Mouse (Mus musculus): ENCODE measurements around the gene Cox6a1. TPM values are rescaled to one million over a fixed set of nuclear protein-coding genes. Genes with fewer than 3 reads are reported as not detected.
A peak's percentile ranks its signal among the peaks of the same experiment; 100 is the strongest.

The Cox6a1 gene
- polyA plus RNA-seq, 1 experiment from 2014 or later: 1,325 TPM

DNA sequence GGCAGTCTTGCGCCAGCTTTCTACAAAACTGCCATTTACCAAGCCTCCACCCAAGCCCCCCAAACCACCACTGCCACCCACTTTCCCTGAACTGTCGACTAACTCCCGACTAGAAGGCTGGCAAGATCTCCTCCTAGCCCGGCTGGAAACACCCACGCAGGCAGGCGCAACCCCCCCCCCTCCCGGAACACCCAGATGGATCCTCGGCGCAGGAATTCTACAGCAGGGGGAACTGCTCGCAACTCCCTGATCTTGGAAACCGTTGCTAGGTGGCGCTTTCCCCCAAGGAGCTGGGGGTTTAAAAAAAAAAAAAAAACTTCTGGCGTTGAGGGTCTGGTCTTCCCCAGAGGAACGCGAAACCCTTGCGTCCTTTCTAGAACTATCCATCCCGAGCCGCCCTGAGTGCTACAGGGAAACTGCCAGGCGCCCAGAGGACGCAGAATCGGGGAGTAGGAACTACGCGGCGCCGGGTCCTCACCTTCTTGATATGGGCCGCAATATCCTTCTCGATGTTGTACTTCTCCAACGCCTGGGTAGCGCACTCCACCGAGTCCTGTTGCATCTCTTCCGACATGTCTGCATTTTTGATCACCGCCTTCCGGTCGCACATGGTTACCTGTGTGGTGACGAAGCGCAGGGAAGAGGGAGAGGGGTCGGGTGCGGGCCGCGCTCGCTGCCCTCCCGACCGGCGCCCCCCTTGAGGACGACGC, 48.6 kb downstream of the Cox6a1 start:
- Histone ChIP-seq H3K9me3 (replicated peaks) (no peaks in the 10 kb centered on the region), H3K36me3 (peaks cover 40% of the 10 kb centered on the region), H3K27ac (ENCODE audit: poor library complexity, severe bottlenecking) (peak overlapping the region; percentile 91), H3K4me2 (peak overlapping the region; percentile 85), H3K4me3 (peak overlapping the region; percentile 88), H3K9ac (peak overlapping the region; percentile 92), H3K27me3 (replicated peaks) (no peaks in the 10 kb centered on the region), H3K4me1 (replicated peaks) (peaks cover 29% of the 10 kb centered on the region)
- WGBS: under 1% methylated on average over 46 of the region's 46 CpGs
- ATAC-seq (ENCODE audit: insufficient number of reproducible peaks, low FRiP score): no peak; the same call in 1 of the 2 replicates

DNA sequence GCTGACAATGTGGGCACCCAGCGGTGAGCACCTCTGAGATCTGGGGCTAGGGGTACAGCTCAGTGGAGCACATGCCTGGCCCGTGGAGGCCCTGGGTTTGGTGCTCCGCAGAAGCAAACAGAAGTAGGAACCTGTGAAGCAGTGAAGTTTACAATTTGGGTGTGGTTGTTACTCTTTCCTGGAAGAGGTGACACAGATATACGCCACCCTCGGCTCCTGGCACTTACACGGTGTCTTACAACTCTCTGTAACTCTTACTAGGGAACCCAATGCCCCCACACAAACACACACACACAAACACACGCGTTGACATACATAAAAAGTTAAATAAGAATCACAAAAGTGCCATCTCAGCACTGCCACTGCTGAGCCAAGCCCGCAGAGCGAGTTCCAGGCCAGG, 52.4 kb downstream of the Cox6a1 start:
- Histone ChIP-seq H3K27ac (ENCODE audit: poor library complexity, severe bottlenecking) (no peak overlapping the region), H3K4me2 (no peak overlapping the region), H3K27me3 (replicated peaks) (no peaks in the 10 kb centered on the region), H3K4me1 (replicated peaks) (peaks cover 24% of the 10 kb centered on the region), H3K36me3 (peaks cover 70% of the 10 kb centered on the region), H3K9ac (no peak overlapping the region), H3K4me3 (no peak overlapping the region), H3K9me3 (replicated peaks) (no peaks in the 10 kb centered on the region)
- ATAC-seq (ENCODE audit: insufficient number of reproducible peaks, low FRiP score): no peak
- WGBS: 78% methylated on average over 10 of the region's 10 CpGs

Other genes starting within 250 kb of the Cox6a1 start
- 114 and 123 TPM in 2 replicates for gene Acads, start 229.6 kb downstream of the Cox6a1 start, polyA plus RNA-seq (2016; fragmentation: Nextera tagmentation; extraction: Ambion mirVana)
- gene Unc119b, start 214.0 kb downstream of the Cox6a1 start, polyA plus RNA-seq (2016; fragmentation: Nextera tagmentation; extraction: Ambion mirVana): 22.8 and 23.2 TPM in 2 replicates
- 103 and 105 TPM in 2 replicates for gene Mlec, start 190.8 kb downstream of the Cox6a1 start, polyA plus RNA-seq (2016; fragmentation: Nextera tagmentation; extraction: Ambion mirVana)
- 0.34 and 0.54 TPM in 2 replicates for gene Cabp1, start 154.6 kb downstream of the Cox6a1 start, polyA plus RNA-seq (2016; fragmentation: Nextera tagmentation; extraction: Ambion mirVana)
- gene Pop5, start 113.1 kb downstream of the Cox6a1 start, polyA plus RNA-seq (2016; fragmentation: Nextera tagmentation; extraction: Ambion mirVana): 63.2 and 68.6 TPM in 2 replicates
- 152 and 175 TPM in 2 replicates for gene Rnf10, start 76.1 kb downstream of the Cox6a1 start, polyA plus RNA-seq (2016; fragmentation: Nextera tagmentation; extraction: Ambion mirVana)
- gene Coq5, start 69.3 kb downstream of the Cox6a1 start, polyA plus RNA-seq (2016; fragmentation: Nextera tagmentation; extraction: Ambion mirVana): 76.0 and 79.9 TPM in 2 replicates
- 1,319 and 1,320 TPM in 2 replicates for gene Dynll1, start 48.0 kb downstream of the Cox6a1 start, polyA plus RNA-seq (2016; fragmentation: Nextera tagmentation; extraction: Ambion mirVana)
- 147 and 160 TPM in 2 replicates for gene Srsf9, start 21.8 kb downstream of the Cox6a1 start, polyA plus RNA-seq (2016; fragmentation: Nextera tagmentation; extraction: Ambion mirVana)
- gene Gatc, start 7.8 kb downstream of the Cox6a1 start, polyA plus RNA-seq (2016; fragmentation: Nextera tagmentation; extraction: Ambion mirVana): 24.2 and 26.1 TPM in 2 replicates
- gene Triap1, start 7.8 kb downstream of the Cox6a1 start, polyA plus RNA-seq (2016; fragmentation: Nextera tagmentation; extraction: Ambion mirVana): 38.1 and 38.8 TPM in 2 replicates
- gene Msi1, start 80.6 kb upstream of the Cox6a1 start, polyA plus RNA-seq (2016; fragmentation: Nextera tagmentation; extraction: Ambion mirVana): 6.7 and 6.8 TPM in 2 replicates
- gene Pla2g1b, start 117.3 kb upstream of the Cox6a1 start, polyA plus RNA-seq (2016; fragmentation: Nextera tagmentation; extraction: Ambion mirVana): 0.72 and 1.3 TPM in 2 replicates
- 14.7 and 18.0 TPM in 2 replicates for gene Sirt4, start 135.7 kb upstream of the Cox6a1 start, polyA plus RNA-seq (2016; fragmentation: Nextera tagmentation; extraction: Ambion mirVana)
- gene Pxn, start 157.7 kb upstream of the Cox6a1 start, polyA plus RNA-seq (2016; fragmentation: Nextera tagmentation; extraction: Ambion mirVana): 41.1 and 41.7 TPM in 2 replicates
- gene Rplp0, start 210.5 kb upstream of the Cox6a1 start, polyA plus RNA-seq (2016; fragmentation: Nextera tagmentation; extraction: Ambion mirVana): 949 and 971 TPM in 2 replicates
- 43.1 and 47.0 TPM in 2 replicates for gene Gcn1l1, start 216.3 kb upstream of the Cox6a1 start, polyA plus RNA-seq (2016; fragmentation: Nextera tagmentation; extraction: Ambion mirVana)